Mouse (Mus musculus) midbrain, embryonic 10.5 days (tissue): ENCODE results near the gene Noct. TPM values are rescaled to one million over a fixed set of nuclear protein-coding genes. Genes with fewer than 3 reads are reported as not detected.

ENCODE experiments used
- DNase-seq: peaks from one replicate; pipeline ENCODE4 v3.0.0-alpha.2; 2017; ENCODE audit warnings: low spot score
- H3K27ac ChIP-seq: fragments of 300-500 bp; sonication (generic); replicated peaks from 2 replicates; pipeline ENCODE4 v1.5.1; 2016; ENCODE audit warnings: mild to moderate bottlenecking
- H3K27me3 ChIP-seq: fragments of 300-500 bp; sonication (generic); 2 replicates; pipeline ENCODE4 v1.6.1; 2016; ENCODE audit warnings: low read depth, mild to moderate bottlenecking; ENCODE audit not compliant: poor library complexity, severe bottlenecking
- H3K36me3 ChIP-seq: fragments of 300-500 bp; sonication (generic); 2 replicates; pipeline ENCODE4 v1.6.1; 2016; ENCODE audit warnings: mild to moderate bottlenecking, moderate library complexity
- H3K4me1 ChIP-seq: fragments of 300-500 bp; sonication (generic); 2 replicates; pipeline ENCODE4 v1.6.1; 2016
- H3K4me3 ChIP-seq: fragments of 300-500 bp; sonication (generic); 2 replicates; pipeline ENCODE4 v1.5.1; 2016; ENCODE audit warnings: mild to moderate bottlenecking, moderate library complexity
- H3K9me3 ChIP-seq: fragments of 300-500 bp; sonication (generic); replicated peaks from 2 replicates; pipeline ENCODE4 v1.6.1; 2016; ENCODE audit warnings: mild to moderate bottlenecking
- WGBS: fragments of 180-500 bp; shearing (Covaris S2); methylation state at CpG from one replicate; pipeline ENCODE4 v1.1.7; 2016; 5-methylcytosine and 5-hydroxymethylcytosine counted together
- polyA plus RNA-seq: library from polyadenylated mRNA; unstranded; fragments of >200 nt; fragmentation: Nextera tagmentation; extraction: Ambion mirVana; gene quantifications from 2 replicates; pipeline ENCODE4 v1.2.1, GENCODE M21; 2016

The Noct gene
- polyA plus RNA-seq, 1 experiment from 2014 or later = 9.8 TPM

- no peak for DNase-seq
- Histone ChIP-seq H3K36me3 (peaks cover 14% of the 10 kb centered on the region), H3K9me3 (no peaks in the 10 kb centered on the region), H3K27me3 (no peaks in the 10 kb centered on the region), H3K27ac (no peak overlapping the region), H3K4me1 (peaks cover 12% of the 10 kb centered on the region), H3K4me3 (no peak overlapping the region)
- WGBS = 93% methylated on average over 7 of the region's 7 CpGs
These were observed 14.3 kb downstream of the Noct start for GRCm38 (mm10) chr3:51238515-51238914.

- Histone ChIP-seq H3K9me3 (no peaks in the 10 kb centered on the region), H3K4me1 (peaks cover 2% of the 10 kb centered on the region; the same call in 1 of the 2 replicates), H3K27ac (no peak overlapping the region), H3K27me3 (no peaks in the 10 kb centered on the region), H3K4me3 (no peak overlapping the region), H3K36me3 (peaks cover 14% of the 10 kb centered on the region)
- 94% methylated on average over 3 of the region's 3 CpGs for WGBS
- no peak for DNase-seq
These were observed 15.3 kb downstream of the Noct start for GRCm38 (mm10) chr3:51239541-51239940.

- Histone ChIP-seq H3K4me1 (no peaks in the 10 kb centered on the region), H3K4me3 (no peak overlapping the region), H3K27me3 (no peaks in the 10 kb centered on the region), H3K36me3 (peaks cover 62% of the 10 kb centered on the region), H3K9me3 (no peaks in the 10 kb centered on the region), H3K27ac (no peak overlapping the region)
- WGBS = 89% methylated on average over 16 of the region's 16 CpGs
- no peak for DNase-seq
These were observed 23.5 kb downstream of the Noct start for GRCm38 (mm10) chr3:51247704-51248103.

GRCm38 (mm10) chr3:51248600-51248999 is 24.4 kb downstream of the Noct start:
- Histone ChIP-seq H3K27me3 (no peaks in the 10 kb centered on the region), H3K36me3 (peaks cover 71% of the 10 kb centered on the region), H3K27ac (no peak overlapping the region), H3K4me3 (no peak overlapping the region), H3K4me1 (no peaks in the 10 kb centered on the region), H3K9me3 (no peaks in the 10 kb centered on the region)
- DNase-seq = no peak
- 89% methylated on average over 6 of the region's 6 CpGs for WGBS

GRCm38 (mm10) chr3:51249460-51249859 is 25.2 kb downstream of the Noct start:
- 93% methylated on average over 11 of the region's 11 CpGs for WGBS
- Histone ChIP-seq H3K36me3 (peaks cover 79% of the 10 kb centered on the region), H3K27me3 (no peaks in the 10 kb centered on the region), H3K9me3 (no peaks in the 10 kb centered on the region), H3K4me1 (no peaks in the 10 kb centered on the region), H3K4me3 (no peak overlapping the region), H3K27ac (no peak overlapping the region)
- DNase-seq = no peak

GRCm38 (mm10) chr3:51249866-51250265 is 25.6 kb downstream of the Noct start:
- H3K27me3 ChIP-seq = no peaks in the 10 kb centered on the region
- H3K4me3 ChIP-seq = no peak overlapping the region
- H3K4me1 ChIP-seq = no peaks in the 10 kb centered on the region
- no peak for DNase-seq
- no peak overlapping the region for H3K27ac ChIP-seq
- H3K9me3 ChIP-seq = no peaks in the 10 kb centered on the region
- H3K36me3 ChIP-seq = peaks cover 83% of the 10 kb centered on the region
- WGBS = 95% methylated on average over 13 of the region's 13 CpGs

GRCm38 (mm10) chr3:51251057-51251456 is 26.8 kb downstream of the Noct start:
- H3K27ac ChIP-seq = no peak overlapping the region
- H3K27me3 ChIP-seq = no peaks in the 10 kb centered on the region
- no peaks in the 10 kb centered on the region for H3K9me3 ChIP-seq
- no peak for DNase-seq
- WGBS = 88% methylated on average over 5 of the region's 5 CpGs
- no peaks in the 10 kb centered on the region for H3K4me1 ChIP-seq
- H3K36me3 ChIP-seq = peaks cover 90% of the 10 kb centered on the region
- no peak overlapping the region for H3K4me3 ChIP-seq

GRCm38 (mm10) chr3:51252223-51252622 is 28.0 kb downstream of the Noct start:
- Histone ChIP-seq H3K27ac (no peak overlapping the region), H3K9me3 (no peaks in the 10 kb centered on the region), H3K4me1 (no peaks in the 10 kb centered on the region), H3K36me3 (peaks cover 98% of the 10 kb centered on the region), H3K27me3 (no peaks in the 10 kb centered on the region), H3K4me3 (no peak overlapping the region)
- WGBS = 97% methylated on average over 1 of the region's 1 CpGs
- no peak for DNase-seq

GRCm38 (mm10) chr3:51252689-51253402 is 28.6 kb downstream of the Noct start:
- no peaks in the 10 kb centered on the region for H3K4me1 ChIP-seq
- no peaks in the 10 kb centered on the region for H3K27me3 ChIP-seq
- H3K9me3 ChIP-seq = no peaks in the 10 kb centered on the region
- H3K4me3 ChIP-seq = no peak overlapping the region
- peaks cover 98% of the 10 kb centered on the region for H3K36me3 ChIP-seq
- H3K27ac ChIP-seq = no peak overlapping the region
- no peak for DNase-seq
- WGBS = 90% methylated on average over 12 of the region's 12 CpGs

GRCm38 (mm10) chr3:51254784-51255183 is 30.5 kb downstream of the Noct start:
- WGBS = 93% methylated on average over 7 of the region's 7 CpGs
- H3K36me3 ChIP-seq = peaks cover 99% of the 10 kb centered on the region
- no peaks in the 10 kb centered on the region for H3K4me1 ChIP-seq
- H3K27ac ChIP-seq = no peak overlapping the region
- H3K27me3 ChIP-seq = no peaks in the 10 kb centered on the region
- no peak overlapping the region for H3K4me3 ChIP-seq
- H3K9me3 ChIP-seq = no peaks in the 10 kb centered on the region
- no peak for DNase-seq

GRCm38 (mm10) chr3:51256450-51256849 is 32.2 kb downstream of the Noct start:
- Histone ChIP-seq H3K27me3 (no peaks in the 10 kb centered on the region), H3K4me3 (no peak overlapping the region), H3K4me1 (no peaks in the 10 kb centered on the region), H3K27ac (no peak overlapping the region), H3K9me3 (no peaks in the 10 kb centered on the region), H3K36me3 (peaks cover 99% of the 10 kb centered on the region)
- no peak for DNase-seq
- 93% methylated on average over 12 of the region's 12 CpGs for WGBS

GRCm38 (mm10) chr3:51258070-51258469 is 33.8 kb downstream of the Noct start:
- H3K4me3 ChIP-seq = no peak overlapping the region
- H3K9me3 ChIP-seq = no peaks in the 10 kb centered on the region
- H3K27ac ChIP-seq = no peak overlapping the region
- WGBS = 97% methylated on average over 5 of the region's 5 CpGs
- no peaks in the 10 kb centered on the region for H3K4me1 ChIP-seq
- H3K27me3 ChIP-seq = no peaks in the 10 kb centered on the region
- DNase-seq = no peak
- peaks cover 99% of the 10 kb centered on the region for H3K36me3 ChIP-seq

- DNase-seq = no peak
- Histone ChIP-seq H3K27me3 (no peaks in the 10 kb centered on the region), H3K9me3 (no peaks in the 10 kb centered on the region), H3K4me3 (no peak overlapping the region), H3K36me3 (peaks cover 87% of the 10 kb centered on the region), H3K27ac (no peak overlapping the region), H3K4me1 (no peaks in the 10 kb centered on the region)
- 90% methylated on average over 8 of the region's 8 CpGs for WGBS
These were observed 38.7 kb downstream of the Noct start for GRCm38 (mm10) chr3:51262942-51263341.
